Mouse (Mus musculus) hindbrain, embryonic 15.5 days (tissue): ENCODE results near the gene Tlk1. TPM values are rescaled to one million over a fixed set of nuclear protein-coding genes. Genes with fewer than 3 reads are reported as not detected.

ENCODE experiments used
- ATAC-seq: fragments of 200-750 bp; cut with Nextera tagmentation; 2 replicates; pipeline ENCODE4 v1.8.0; 2017; ENCODE audit warnings: low read depth, moderate number of reproducible peaks, moderate TSS enrichment; ENCODE audit not compliant: low FRiP score
- H3K27ac ChIP-seq: fragments of 300-500 bp; sonication (generic); replicated peaks from 2 replicates; pipeline ENCODE4 v1.5.1; 2015; ENCODE audit warnings: mild to moderate bottlenecking, inconsistent platforms
- H3K27me3 ChIP-seq: fragments of 300-500 bp; sonication (generic); 2 replicates; pipeline ENCODE4 v1.6.1; 2015; ENCODE audit warnings: control low read depth, inconsistent platforms
- H3K36me3 ChIP-seq: fragments of 300-500 bp; sonication (generic); 2 replicates; pipeline ENCODE4 v1.6.1; 2015; ENCODE audit warnings: control low read depth, inconsistent platforms
- H3K4me1 ChIP-seq: fragments of 300-500 bp; sonication (generic); replicated peaks from 2 replicates; pipeline ENCODE4 v1.6.1; 2015; ENCODE audit warnings: control low read depth, inconsistent platforms
- H3K4me2 ChIP-seq: fragments of 300-500 bp; sonication (generic); 2 replicates; pipeline ENCODE4 v1.6.1; 2015; ENCODE audit warnings: moderate library complexity, mild to moderate bottlenecking, inconsistent platforms
- H3K4me3 ChIP-seq: fragments of 300-500 bp; sonication (generic); 2 replicates; pipeline ENCODE4 v1.5.1; 2015; ENCODE audit warnings: mild to moderate bottlenecking, inconsistent platforms
- H3K9ac ChIP-seq: fragments of 300-500 bp; sonication (generic); 2 replicates; pipeline ENCODE4 v1.6.1; 2015; ENCODE audit warnings: inconsistent platforms
- H3K9me3 ChIP-seq: fragments of 300-500 bp; sonication (generic); 2 replicates; pipeline ENCODE4 v1.6.1; 2016; ENCODE audit warnings: control low read depth, inconsistent platforms
- WGBS: fragments of 180-500 bp; shearing (Covaris S2); methylation state at CpG from one replicate; pipeline ENCODE4 v1.1.7; 2015; 5-methylcytosine and 5-hydroxymethylcytosine counted together
- polyA plus RNA-seq: library from polyadenylated mRNA; unstranded; fragments of >200 nt; fragmentation: Nextera tagmentation; extraction: Ambion mirVana; gene quantifications from 2 replicates; pipeline ENCODE4 v1.2.1, GENCODE M21; 2015

Gene Tlk1
- polyA plus RNA-seq, 1 experiment from 2014 or later, result 26.5 TPM

DNA sequence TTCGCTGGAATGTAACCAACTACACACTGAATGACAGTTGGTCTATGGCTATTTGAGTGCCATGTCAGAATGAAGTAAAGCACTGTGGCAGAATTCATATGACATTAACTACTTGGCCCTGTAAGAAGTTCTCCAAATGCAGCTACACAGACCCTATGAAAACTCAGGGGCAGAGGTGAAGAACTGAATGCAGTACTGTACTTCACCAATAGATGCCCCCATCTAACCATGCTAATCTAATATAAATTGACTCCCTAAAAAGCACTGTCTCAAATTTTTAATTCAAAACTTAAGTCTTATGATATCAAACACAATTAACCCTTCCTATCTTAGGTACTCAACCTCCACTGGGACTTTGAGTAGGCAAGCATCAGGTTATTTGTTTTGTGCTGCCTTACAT is 45.9 kb downstream of the Tlk1 start:
- Histone ChIP-seq H3K36me3 (no peaks in the 10 kb centered on the region), H3K9me3 (no peaks in the 10 kb centered on the region), H3K4me2 (no peak overlapping the region), H3K4me3 (no peak overlapping the region), H3K9ac (no peak overlapping the region), H3K4me1 (peaks cover 3% of the 10 kb centered on the region; the same call in 1 of the 2 replicates), H3K27me3 (no peaks in the 10 kb centered on the region), H3K27ac (no peak overlapping the region)
- WGBS, result 96% methylated on average over 1 of the region's 1 CpGs
- no peak for ATAC-seq

DNA sequence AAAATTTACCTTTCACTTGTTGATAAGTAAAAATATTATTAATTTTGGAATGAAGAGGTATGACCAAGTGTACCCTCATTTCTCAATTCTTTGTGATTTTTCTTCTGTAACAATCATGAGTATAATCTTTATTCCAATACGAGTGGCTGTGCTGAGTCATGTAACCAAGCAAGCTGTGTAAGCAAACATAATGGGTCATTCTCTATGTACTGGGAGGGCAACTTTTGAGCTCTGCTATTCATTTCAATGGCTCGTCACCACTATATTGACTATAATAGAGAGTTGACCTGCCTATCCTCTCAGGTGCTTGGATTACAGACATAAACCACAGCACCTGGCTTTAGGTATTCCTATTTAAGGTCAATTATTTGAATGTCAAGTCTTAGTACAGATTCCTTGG is 48.8 kb downstream of the Tlk1 start:
- no peak for ATAC-seq
- Histone ChIP-seq H3K36me3 (no peaks in the 10 kb centered on the region), H3K4me1 (peaks cover 3% of the 10 kb centered on the region; the same call in 1 of the 2 replicates), H3K4me3 (no peak overlapping the region), H3K27ac (no peak overlapping the region), H3K27me3 (no peaks in the 10 kb centered on the region), H3K9me3 (no peaks in the 10 kb centered on the region), H3K4me2 (no peak overlapping the region), H3K9ac (no peak overlapping the region)
- 71% methylated on average over 2 of the region's 2 CpGs for WGBS

DNA sequence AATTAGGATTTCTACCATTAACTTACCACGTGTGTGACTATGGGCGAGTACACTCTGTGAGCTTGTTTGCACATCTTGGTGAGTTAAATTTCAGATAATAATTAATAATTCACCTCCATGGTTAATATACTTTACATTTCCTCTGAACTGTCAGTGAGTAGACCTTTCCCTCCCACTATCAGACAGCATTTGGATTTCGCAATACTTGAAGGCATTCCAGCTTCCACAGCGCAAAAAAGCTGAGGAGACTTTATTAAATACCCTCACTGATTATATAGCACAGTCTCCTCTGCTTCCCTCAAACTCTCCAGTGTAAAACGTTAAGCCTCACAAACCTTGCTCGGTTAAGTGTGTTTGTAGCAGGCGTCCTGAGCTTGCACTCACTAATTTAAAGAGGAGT is 60.8 kb downstream of the Tlk1 start:
- no peaks in the 10 kb centered on the region for H3K4me1 ChIP-seq
- no peak for ATAC-seq
- H3K9me3 ChIP-seq, result no peaks in the 10 kb centered on the region
- H3K9ac ChIP-seq, result no peak overlapping the region
- H3K4me2 ChIP-seq, result no peak overlapping the region
- H3K27me3 ChIP-seq, result no peaks in the 10 kb centered on the region
- H3K36me3 ChIP-seq, result no peaks in the 10 kb centered on the region
- no peak overlapping the region for H3K27ac ChIP-seq
- H3K4me3 ChIP-seq, result no peak overlapping the region
- 86% methylated on average over 7 of the region's 7 CpGs for WGBS

DNA sequence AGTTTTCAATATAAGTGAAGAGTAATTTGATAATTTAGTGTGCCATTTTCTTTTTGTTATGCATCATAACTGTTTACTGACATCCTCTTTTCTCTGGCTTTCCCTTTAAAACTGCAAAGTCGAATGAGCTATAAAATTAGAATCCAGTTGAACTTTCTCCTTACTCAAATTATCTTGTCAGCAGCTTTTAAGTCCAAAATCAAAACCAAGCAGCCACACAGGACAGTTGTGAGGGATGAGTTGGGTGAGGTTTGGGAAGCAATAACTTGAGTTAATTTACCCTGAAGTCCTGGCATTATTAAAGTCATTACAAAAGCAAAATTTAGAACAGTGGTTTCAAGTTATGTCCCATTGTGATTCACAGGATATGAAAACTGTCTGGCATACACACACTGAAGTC is 62.8 kb downstream of the Tlk1 start:
- Histone ChIP-seq H3K9ac (no peak overlapping the region), H3K27ac (no peak overlapping the region), H3K36me3 (no peaks in the 10 kb centered on the region), H3K4me1 (no peaks in the 10 kb centered on the region), H3K4me2 (no peak overlapping the region), H3K9me3 (no peaks in the 10 kb centered on the region), H3K27me3 (no peaks in the 10 kb centered on the region), H3K4me3 (no peak overlapping the region)
- 87% methylated on average over 1 of the region's 1 CpGs for WGBS
- ATAC-seq, result no peak

DNA sequence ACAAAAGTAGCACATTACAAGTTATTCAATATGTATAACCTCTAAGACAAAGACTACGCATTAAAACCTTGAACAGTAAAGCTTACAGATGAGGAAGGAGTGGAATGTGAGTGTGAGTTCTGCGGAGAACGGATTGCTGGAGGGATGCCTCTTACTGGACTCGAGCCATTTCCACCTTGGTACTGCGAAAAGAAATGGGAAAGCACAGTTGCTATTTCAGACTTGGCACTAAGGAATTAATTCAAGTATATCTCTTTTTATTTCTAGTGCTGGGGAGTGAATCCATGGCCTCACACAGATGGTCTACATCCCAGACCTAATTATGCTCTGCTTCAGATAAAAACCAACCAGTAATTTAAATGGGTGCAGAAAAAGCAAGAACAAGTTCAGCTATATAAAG is 73.4 kb downstream of the Tlk1 start:
- Histone ChIP-seq H3K4me2 (no peak overlapping the region), H3K9ac (no peak overlapping the region), H3K4me1 (no peaks in the 10 kb centered on the region), H3K9me3 (no peaks in the 10 kb centered on the region), H3K27me3 (no peaks in the 10 kb centered on the region), H3K4me3 (no peak overlapping the region), H3K27ac (no peak overlapping the region), H3K36me3 (0 out of 2 replicates have a peak, but pooled peaks cover 5% of the 10 kb centered on the region)
- no peak for ATAC-seq
- WGBS, result 93% methylated on average over 5 of the region's 5 CpGs

DNA sequence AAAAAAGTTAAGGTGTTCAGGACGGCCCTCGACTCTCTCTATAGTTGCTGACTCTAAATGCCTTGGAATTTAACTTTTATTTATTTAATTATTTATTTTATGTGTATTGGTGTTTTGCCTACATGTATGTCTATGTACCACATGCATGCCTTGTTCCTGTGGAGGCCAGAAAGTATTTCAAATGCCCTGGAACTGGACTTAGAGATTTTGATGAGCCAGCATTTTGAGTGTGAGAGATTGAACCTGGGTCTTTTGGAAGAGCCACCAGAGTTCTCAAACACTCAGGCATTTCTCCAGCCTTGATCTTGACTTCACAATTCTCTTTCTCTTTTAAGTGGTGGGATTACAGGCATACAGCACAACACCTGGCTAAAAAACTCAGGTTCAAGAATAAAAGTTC is 73.9 kb downstream of the Tlk1 start:
- WGBS, result 95% methylated on average over 2 of the region's 2 CpGs
- H3K4me1 ChIP-seq, result no peaks in the 10 kb centered on the region
- no peaks in the 10 kb centered on the region for H3K9me3 ChIP-seq
- H3K9ac ChIP-seq, result no peak overlapping the region
- H3K27ac ChIP-seq, result no peak overlapping the region
- no peaks in the 10 kb centered on the region for H3K27me3 ChIP-seq
- H3K4me2 ChIP-seq, result no peak overlapping the region
- ATAC-seq, result no peak
- no peak overlapping the region for H3K4me3 ChIP-seq
- 0 out of 2 replicates have a peak, but pooled peaks cover 5% of the 10 kb centered on the region for H3K36me3 ChIP-seq

DNA sequence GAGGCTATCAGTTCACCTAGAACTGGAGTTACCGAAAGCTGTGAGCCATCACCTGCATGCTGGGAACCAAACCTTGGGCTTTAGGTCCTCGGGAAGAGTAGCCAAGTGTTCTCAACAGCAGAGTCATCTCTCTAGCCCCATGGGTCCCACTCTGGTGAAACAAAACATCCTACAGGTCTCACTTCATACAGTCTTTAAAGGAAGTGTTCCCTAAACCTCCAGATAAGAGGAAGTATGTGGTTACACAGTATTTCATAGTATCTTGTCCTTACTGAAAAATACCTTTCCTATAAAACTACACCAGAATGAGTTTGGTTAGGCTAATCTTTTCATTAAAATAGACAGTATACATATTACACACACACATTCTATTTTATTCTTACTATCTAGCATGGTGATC is 82.9 kb downstream of the Tlk1 start:
- 85% methylated on average over 2 of the region's 2 CpGs for whole genome bisulfite sequencing
- H3K9ac ChIP-seq, result no peak overlapping the region
- no peaks in the 10 kb centered on the region for H3K27me3 ChIP-seq
- H3K36me3 ChIP-seq, result peaks cover 29% of the 10 kb centered on the region
- no peaks in the 10 kb centered on the region for H3K9me3 ChIP-seq
- no peak for ATAC-seq
- H3K4me1 ChIP-seq, result no peaks in the 10 kb centered on the region
- no peak overlapping the region for H3K4me2 ChIP-seq
- no peak overlapping the region for H3K4me3 ChIP-seq
- no peak overlapping the region for H3K27ac ChIP-seq

DNA sequence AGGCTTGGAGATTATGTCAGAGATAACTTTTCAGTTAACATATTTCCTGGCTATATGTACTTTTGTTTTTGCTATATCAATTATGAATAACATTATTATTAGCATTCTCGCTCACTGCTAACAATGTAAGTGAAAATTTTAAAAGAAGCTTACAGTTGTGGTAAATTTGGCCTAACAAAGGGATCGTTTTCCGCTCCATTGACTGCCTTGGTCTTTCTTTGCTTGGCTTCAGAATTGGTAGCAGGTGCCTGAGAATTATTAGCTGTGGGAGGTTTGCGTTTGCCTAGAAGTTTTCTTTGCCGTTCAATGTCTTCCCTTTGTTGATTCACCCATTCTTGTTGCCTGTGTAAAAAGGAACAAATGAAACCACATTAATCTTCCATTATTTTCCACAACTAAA is 83.6 kb downstream of the Tlk1 start:
- Histone ChIP-seq H3K9me3 (no peaks in the 10 kb centered on the region), H3K36me3 (peaks cover 29% of the 10 kb centered on the region), H3K4me2 (no peak overlapping the region), H3K9ac (no peak overlapping the region), H3K4me3 (no peak overlapping the region), H3K27me3 (no peaks in the 10 kb centered on the region), H3K27ac (no peak overlapping the region), H3K4me1 (no peaks in the 10 kb centered on the region)
- ATAC-seq, result no peak
- 44% methylated on average over 5 of the region's 5 CpGs for WGBS

DNA sequence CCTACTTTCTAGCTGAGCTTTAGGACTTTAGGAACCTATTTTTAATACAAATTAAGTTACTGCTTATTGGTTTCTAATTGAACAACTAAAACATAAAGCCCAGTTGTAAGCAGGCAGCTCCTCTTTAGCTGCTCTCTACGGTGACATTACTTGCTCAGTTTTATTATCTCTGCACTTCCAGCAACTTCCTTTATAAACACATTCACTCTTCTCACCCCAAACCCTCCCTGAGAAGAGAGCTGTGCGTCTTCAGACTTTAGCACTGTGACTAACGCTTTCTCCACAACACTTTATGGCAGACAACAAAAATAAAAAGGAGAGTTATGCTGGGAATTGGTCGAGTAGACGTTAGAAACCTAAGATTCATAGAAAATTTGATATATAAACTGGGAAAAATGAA is 89.5 kb downstream of the Tlk1 start:
- Histone ChIP-seq H3K4me1 (no peaks in the 10 kb centered on the region), H3K9ac (no peak overlapping the region), H3K27ac (no peak overlapping the region), H3K4me3 (no peak overlapping the region), H3K4me2 (no peak overlapping the region), H3K27me3 (no peaks in the 10 kb centered on the region), H3K36me3 (peaks cover 17% of the 10 kb centered on the region), H3K9me3 (no peaks in the 10 kb centered on the region)
- WGBS, result 80% methylated on average over 5 of the region's 5 CpGs
- no peak for ATAC-seq

DNA sequence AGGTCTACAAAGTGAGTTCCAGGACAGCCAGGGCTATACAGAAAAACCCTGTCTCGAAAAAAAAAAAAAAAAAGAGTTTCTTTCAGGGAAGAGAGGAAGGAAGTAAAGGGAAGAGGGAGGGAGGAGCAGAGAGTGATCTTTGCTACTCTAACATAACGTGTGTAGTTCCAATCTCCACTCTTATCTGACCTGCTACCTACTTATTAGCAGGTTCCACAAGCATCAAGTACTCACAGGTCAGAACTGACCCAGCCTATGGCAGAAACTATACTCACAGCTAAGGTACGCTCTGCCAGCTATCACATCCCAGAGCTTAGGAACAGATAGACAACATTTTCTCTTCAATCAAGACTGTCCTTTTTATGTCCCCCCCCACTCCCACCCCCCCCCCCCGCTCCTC is 90.0 kb downstream of the Tlk1 start:
- Histone ChIP-seq H3K27me3 (no peaks in the 10 kb centered on the region), H3K36me3 (peaks cover 13% of the 10 kb centered on the region; the same call in 1 of the 2 replicates), H3K4me3 (no peak overlapping the region), H3K4me1 (no peaks in the 10 kb centered on the region), H3K9me3 (no peaks in the 10 kb centered on the region), H3K4me2 (no peak overlapping the region), H3K9ac (no peak overlapping the region), H3K27ac (no peak overlapping the region)
- WGBS, result 89% methylated on average over 4 of the region's 4 CpGs
- no peak for ATAC-seq

DNA sequence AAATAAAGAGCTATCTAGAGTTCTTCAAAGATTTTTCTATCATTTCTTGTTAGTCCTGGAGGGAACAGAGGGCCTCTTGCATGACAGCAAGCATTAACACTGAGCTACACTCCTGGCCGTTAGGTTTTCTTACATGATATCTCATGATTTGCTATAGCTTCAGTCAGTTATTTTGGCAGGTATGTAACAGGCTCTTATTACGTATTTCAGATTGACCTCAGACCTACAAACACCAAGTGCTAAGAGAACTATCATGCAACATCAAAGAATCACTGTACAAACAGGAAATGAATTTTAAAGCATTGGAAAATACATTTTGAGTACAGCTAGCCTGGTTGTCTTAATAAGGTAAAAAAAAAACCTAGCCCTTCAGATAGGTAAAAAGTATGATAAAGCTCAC is 98.4 kb downstream of the Tlk1 start:
- no peak overlapping the region for H3K9ac ChIP-seq
- H3K4me1 ChIP-seq, result no peaks in the 10 kb centered on the region
- no peaks in the 10 kb centered on the region for H3K9me3 ChIP-seq
- no peak for ATAC-seq
- H3K4me3 ChIP-seq, result no peak overlapping the region
- no peak overlapping the region for H3K27ac ChIP-seq
- H3K36me3 ChIP-seq, result peaks cover 18% of the 10 kb centered on the region
- no peak overlapping the region for H3K4me2 ChIP-seq
- WGBS, result 88% methylated on average over 2 of the region's 2 CpGs
- no peaks in the 10 kb centered on the region for H3K27me3 ChIP-seq

DNA sequence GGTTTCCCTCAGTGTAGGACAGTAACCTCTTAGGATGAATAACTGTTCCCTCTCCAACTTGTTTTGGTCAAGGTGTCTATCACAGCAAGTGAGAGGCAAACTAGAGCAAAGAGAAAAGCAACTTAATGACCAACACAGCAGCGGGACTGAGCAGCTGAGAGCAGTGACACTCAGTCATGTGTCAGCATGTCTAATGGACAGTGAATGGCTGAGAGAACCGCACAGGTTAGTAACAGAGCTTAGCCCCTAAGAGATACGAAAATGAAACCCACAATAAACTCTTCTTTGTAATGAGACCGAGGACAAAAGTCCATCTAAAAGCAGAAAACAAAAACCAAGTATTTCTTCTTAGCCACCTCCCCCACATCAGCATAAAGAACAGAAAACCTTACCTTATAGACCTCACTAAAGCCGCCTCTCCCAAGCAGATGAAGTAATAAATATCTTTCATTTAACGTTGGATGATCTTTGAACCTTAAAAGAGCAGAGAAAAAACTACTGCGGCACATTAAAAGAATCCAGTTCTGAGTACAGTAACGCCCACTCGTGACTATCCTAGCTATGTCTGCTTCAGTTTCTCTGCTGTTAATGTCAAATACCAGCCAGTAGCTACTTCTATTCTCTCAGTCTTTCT is 101.8 kb downstream of the Tlk1 start:
- H3K27ac ChIP-seq, result no peak overlapping the region
- H3K4me1 ChIP-seq, result no peaks in the 10 kb centered on the region
- WGBS, result 88% methylated on average over 9 of the region's 9 CpGs
- ATAC-seq, result no peak
- no peak overlapping the region for H3K9ac ChIP-seq
- H3K4me2 ChIP-seq, result no peak overlapping the region
- peaks cover 43% of the 10 kb centered on the region for H3K36me3 ChIP-seq
- no peaks in the 10 kb centered on the region for H3K27me3 ChIP-seq
- no peaks in the 10 kb centered on the region for H3K9me3 ChIP-seq
- no peak overlapping the region for H3K4me3 ChIP-seq

DNA sequence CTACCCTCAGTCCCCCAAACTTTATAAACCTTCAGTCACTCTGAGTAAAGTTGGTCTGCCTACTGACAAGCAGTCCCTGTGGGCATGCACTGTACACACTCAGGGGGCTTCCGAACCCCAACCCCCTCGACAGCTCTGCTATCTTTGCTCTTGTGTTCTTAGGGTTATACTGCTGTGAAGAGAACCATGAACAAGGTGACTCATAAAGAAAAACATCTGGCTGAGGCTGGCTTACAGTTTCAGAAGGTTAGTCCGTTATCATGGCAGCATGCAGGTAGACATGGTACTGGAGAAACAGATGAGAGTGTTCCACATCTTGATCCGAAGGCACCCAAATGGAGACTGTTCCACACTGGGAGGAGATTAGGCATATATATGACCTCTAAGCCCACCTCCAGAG is 114.7 kb downstream of the Tlk1 start:
- WGBS, result 94% methylated on average over 4 of the region's 4 CpGs
- Histone ChIP-seq H3K4me3 (no peak overlapping the region), H3K27ac (no peak overlapping the region), H3K27me3 (no peaks in the 10 kb centered on the region), H3K9me3 (no peaks in the 10 kb centered on the region), H3K4me1 (no peaks in the 10 kb centered on the region), H3K9ac (no peak overlapping the region), H3K4me2 (no peak overlapping the region), H3K36me3 (peaks cover 23% of the 10 kb centered on the region)
- ATAC-seq, result no peak
